Mouse (Mus musculus) heart, embryonic 13.5 days (tissue): ENCODE data around the gene Ccdc152. TPM values are rescaled to one million over a fixed set of nuclear protein-coding genes. Genes with fewer than 3 reads are reported as not detected.

Source experiments
- polyA plus RNA-seq: library from polyadenylated mRNA; unstranded; fragments of >200 nt; fragmentation: Nextera tagmentation; extraction: Ambion mirVana; gene quantifications from 2 replicates; pipeline ENCODE4 v1.2.1, GENCODE M21; 2015

Gene Ccdc152
- polyA plus RNA-seq, 1 experiment from 2014 or later, result 0.35 TPM

Other genes starting within 250 kb of the Ccdc152 start
- gene Selenop, start 35.0 kb downstream of the Ccdc152 start, polyA plus RNA-seq, result 119 and 124 TPM in 2 replicates